Mouse (Mus musculus) layer of hippocampus, adult 2 months (tissue): ENCODE data around the gene Sprr2i. TPM values are rescaled to one million over a fixed set of nuclear protein-coding genes. Genes with fewer than 3 reads are reported as not detected.

Experiments
- DNase-seq, 2 experiments: peaks; one replicate each; pipeline ENCODE4 v3.0.0; 2022; ENCODE audit warnings: low spot score in 2 of 2
- H3K27ac ChIP-seq: fragments of 200-600 bp; 2 replicates; pipeline ENCODE4 v1.8.1; 2022
- H3K4me3 ChIP-seq: fragments of 200-600 bp; 2 replicates; pipeline ENCODE4 v1.8.1; 2022; ENCODE audit warnings: mild to moderate bottlenecking
- CTCF ChIP-seq: fragments of 200-600 bp; conservative IDR thresholded peaks from 2 replicates; pipeline ENCODE4 v1.8.1; 2022; ENCODE audit warnings: antibody characterized with exemption, mild to moderate bottlenecking, moderate library complexity
- long read RNA-seq, 2 experiments: library from polyadenylated mRNA; stranded (forward); transcript quantifications; one replicate each; pipeline ENCODE4 v2.0.0; 2021; ENCODE audit warnings: borderline mapping rate in 2 of 2
- total RNA-seq, 2 experiments: library from RNA; stranded (reverse); gene quantifications; 2 replicates each; pipeline ENCODE4 v1.2.3; 2021

Gene Sprr2i
- not detected for total RNA-seq
- long read RNA-seq, experiment 1 = 0 reads
- long read RNA-seq, experiment 2 = 0 reads

DNA sequence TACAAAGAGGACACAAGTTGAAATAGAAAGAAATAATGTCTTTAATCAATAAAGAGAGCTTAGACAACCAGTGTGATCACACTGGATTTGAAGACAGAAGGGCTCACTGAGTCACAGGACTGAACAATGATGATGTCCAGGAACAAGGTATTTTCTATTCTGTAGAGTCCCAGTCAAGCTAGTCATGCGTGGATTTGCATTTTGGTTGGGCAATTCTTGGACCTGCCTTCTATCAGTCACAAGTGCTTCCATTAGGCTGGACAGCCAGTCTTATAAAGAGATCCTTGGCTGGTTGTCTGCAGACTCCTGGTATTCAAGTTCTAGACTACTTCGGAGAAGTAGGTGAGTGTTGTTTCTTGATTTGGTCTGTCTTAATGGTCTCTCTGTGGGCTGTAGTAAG lies at the start of gene Sprr2i:
Sprr2i (plus strand) TSS at position 301 of the 400 bp plus-strand sequence.
- no peak within 1 kb of the TSS for H3K4me3 ChIP-seq
- H3K27ac ChIP-seq = no peak within 1 kb of the TSS
- TF ChIP-seq CTCF = no peak
- DNase-seq = no peak

- Histone ChIP-seq H3K27ac (no peak overlapping the region), H3K4me3 (no peak overlapping the region)
- DNase-seq = no peak
- TF ChIP-seq CTCF = no peak
These were observed 46.2 kb upstream of the Sprr2i start for GRCm38 (mm10) chr3:92361619-92362018.

GRCm38 (mm10) chr3:92364887-92365286 lies 42.9 kb upstream of the Sprr2i start, which contains the start of gene Sprr2f:
Gene Sprr2f, plus strand, starts transcription at chr3:92365187.
- DNase-seq = no peak
- H3K4me3 ChIP-seq = no peak within 1 kb of the TSS
- no peak for TF ChIP-seq CTCF
- H3K27ac ChIP-seq = no peak within 1 kb of the TSS

DNA sequence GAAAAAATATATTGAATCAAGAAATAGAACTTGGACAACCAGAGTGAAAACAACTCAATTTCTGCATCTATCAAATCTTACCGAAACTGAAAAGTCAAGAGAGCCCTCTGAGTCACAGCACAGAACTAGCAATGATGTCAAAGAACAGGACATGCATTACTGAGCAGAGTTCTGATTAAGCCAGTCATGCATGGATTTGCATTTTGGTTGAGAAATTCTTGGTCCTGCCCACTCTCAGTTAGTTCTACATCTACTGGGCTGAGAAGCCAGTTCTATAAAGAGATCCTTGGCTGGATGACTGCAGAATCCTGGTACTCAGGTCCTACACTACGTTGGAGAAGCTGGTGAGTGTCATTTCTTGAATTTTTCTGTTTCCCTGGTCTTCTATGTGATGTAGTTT lies 34.2 kb upstream of the Sprr2i start:
- no peak for DNase-seq
- no peak overlapping the region for H3K27ac ChIP-seq

DNA sequence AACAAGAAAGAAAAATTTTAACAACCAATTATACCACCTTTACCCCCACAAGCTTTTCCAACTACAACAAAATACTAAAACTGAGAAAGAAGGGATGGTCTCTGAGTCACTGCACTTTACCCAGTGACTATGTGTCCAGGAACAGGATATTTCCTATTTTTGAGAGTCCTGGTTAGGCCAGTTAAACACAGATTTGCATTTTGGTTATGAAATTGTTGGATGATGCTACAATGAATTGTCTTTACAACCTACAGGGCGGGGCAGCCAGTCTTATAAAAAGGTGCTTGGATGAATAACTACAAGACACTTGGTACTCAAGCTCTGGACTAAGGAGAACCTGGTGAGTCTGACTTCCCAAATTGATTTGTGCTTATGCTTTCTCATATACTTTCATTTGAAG lies 22.4 kb upstream of the Sprr2i start, which contains the start of gene Sprr2h:
Sprr2h (plus strand) TSS at position 301 of the 400 bp plus-strand sequence.
- Histone ChIP-seq H3K27ac (no peak within 1 kb of the TSS), H3K4me3 (no peak within 1 kb of the TSS)
- no peak for TF ChIP-seq CTCF
- DNase-seq = no peak

More for the DNA sequence above, 34.2 kb upstream of the Sprr2i start:
- H3K4me3 ChIP-seq = no peak overlapping the region
- TF ChIP-seq CTCF = no peak

DNA sequence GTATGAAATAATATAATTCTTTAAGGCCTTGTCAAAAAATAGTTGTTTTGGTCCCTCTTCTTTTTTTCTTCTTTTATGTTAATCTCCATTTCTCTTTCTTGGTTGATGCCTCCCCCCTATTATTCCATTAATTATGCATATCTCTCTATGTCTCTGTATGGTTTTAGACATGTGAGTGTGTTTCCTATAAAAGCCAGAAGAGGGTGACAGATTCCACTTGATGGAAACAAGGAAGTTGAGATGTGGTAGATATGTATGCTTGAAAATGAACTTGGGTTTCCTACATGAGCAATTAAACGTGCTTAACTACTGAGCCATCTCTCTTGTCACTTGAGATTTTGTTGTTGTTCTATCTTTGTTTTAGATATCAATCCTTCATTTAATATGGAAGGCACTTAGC lies 13.5 kb upstream of the Sprr2i start:
- no peak overlapping the region for H3K4me3 ChIP-seq
- DNase-seq = no peak

GRCm38 (mm10) chr3:92417782-92418181 lies 10.0 kb downstream of the Sprr2i start, which contains the start of gene Sprr2j-ps:
Gene Sprr2j-ps, plus strand, starts transcription at chr3:92418082.
- Histone ChIP-seq H3K27ac (no peak within 1 kb of the TSS), H3K4me3 (no peak within 1 kb of the TSS)
- no peak for DNase-seq
- no peak for TF ChIP-seq CTCF

More for the DNA sequence above, 13.5 kb upstream of the Sprr2i start:
- TF ChIP-seq CTCF = peak; percentile 70
- H3K27ac ChIP-seq = no peak overlapping the region

DNA sequence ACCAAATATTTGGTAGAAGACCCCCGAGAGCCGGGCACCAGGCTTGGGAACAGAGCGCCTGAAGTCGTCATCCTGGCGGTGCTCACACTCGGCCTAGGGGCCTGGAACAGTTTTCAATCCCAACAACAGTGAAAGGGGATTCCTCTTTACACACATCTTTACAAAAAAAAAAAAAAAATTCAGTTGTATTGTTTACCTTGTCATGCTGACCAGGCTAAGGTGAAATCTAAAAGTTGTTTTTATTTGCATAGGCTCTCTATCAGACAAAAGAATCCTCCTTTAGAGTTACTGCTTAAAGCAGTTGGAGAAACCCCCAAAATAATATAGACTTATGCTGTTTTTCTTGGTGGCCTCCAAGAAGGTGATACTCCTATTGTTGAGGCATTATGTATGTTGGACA lies 21.5 kb downstream of the Sprr2i start, which contains the start of gene Gm9774:
Gm9774 (minus strand) TSS at position 101 of the 400 bp plus-strand sequence.
- no peak for DNase-seq
- Histone ChIP-seq H3K4me3 (no peak within 1 kb of the TSS), H3K27ac (no peak within 1 kb of the TSS)
- no peak for TF ChIP-seq CTCF

GRCm38 (mm10) chr3:92432282-92432681 lies 24.5 kb downstream of the Sprr2i start, which contains the start of gene Sprr2k:
Gene Sprr2k, plus strand, starts transcription at chr3:92432582.
- TF ChIP-seq CTCF = no peak
- Histone ChIP-seq H3K4me3 (no peak within 1 kb of the TSS), H3K27ac (no peak within 1 kb of the TSS)
- DNase-seq = no peak

DNA sequence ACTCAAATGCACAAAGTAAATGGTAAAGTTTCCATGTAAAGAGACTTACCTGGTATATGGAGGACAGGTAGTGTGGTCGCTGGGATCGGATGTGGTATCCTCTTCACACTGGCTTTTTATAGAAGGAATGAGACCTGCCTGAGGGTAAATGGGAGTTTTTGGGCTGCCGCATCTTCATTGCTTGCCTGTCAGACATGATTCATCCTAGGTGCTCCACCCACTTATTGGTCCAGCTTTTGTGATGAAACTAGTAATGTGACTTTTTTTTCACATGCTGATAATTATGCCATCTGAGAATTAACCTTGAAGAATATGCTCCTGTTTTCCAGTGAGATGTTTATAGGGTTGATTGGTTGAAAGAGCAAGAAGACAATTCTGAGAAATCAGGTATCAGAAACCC lies 30.9 kb downstream of the Sprr2i start, which contains the start of gene Sprr1b:
Sprr1b (minus strand) TSS at position 101 of the 400 bp plus-strand sequence.
- no peak for TF ChIP-seq CTCF
- DNase-seq = no peak
- H3K4me3 ChIP-seq = no peak within 1 kb of the TSS

GRCm38 (mm10) chr3:92440177-92440576 lies 32.4 kb downstream of the Sprr2i start:
- no peak for TF ChIP-seq CTCF
- Histone ChIP-seq H3K4me3 (no peak overlapping the region), H3K27ac (no peak overlapping the region)
- DNase-seq = no peak

More for the DNA sequence above, 30.9 kb downstream of the Sprr2i start, which contains the start of gene Sprr1b:
- H3K27ac ChIP-seq = no peak within 1 kb of the TSS

DNA sequence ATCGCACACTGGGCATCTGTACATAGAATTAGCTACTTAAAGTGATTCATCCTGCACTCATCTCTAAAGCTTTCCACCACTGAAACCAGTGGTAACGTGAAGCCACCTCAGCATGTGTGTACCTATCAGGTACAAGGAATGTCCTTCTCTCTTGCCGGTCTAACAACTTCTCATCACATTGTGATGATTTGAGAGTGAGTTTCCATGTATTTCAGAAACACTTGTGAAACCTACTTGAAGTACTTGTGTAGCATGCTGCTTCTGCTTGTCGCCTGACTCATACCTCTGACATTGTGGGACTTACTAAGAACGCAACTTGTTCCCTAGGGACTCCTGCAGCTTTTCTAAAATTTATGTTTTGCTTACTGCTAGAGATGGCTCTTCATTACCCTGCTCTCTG lies 47.4 kb downstream of the Sprr2i start:
- Histone ChIP-seq H3K4me3 (no peak overlapping the region), H3K27ac (no peak overlapping the region)
- no peak for TF ChIP-seq CTCF
- no peak for DNase-seq

- H3K27ac ChIP-seq = no peak within 1 kb of the TSS
- TF ChIP-seq CTCF = no peak
- no peak within 1 kb of the TSS for H3K4me3 ChIP-seq
- DNase-seq = no peak
These were observed 50.8 kb downstream of the Sprr2i start, which contains the start of gene Sprr3 for GRCm38 (mm10) chr3:92458620-92459019. Gene Sprr3, minus strand, starts transcription at chr3:92458720.

Other genes starting within 250 kb of the Sprr2i start
- gene Sprr2a1, start 192.2 kb upstream of the Sprr2i start, total RNA-seq = not detected
- gene Sprr2a2, start 192.1 kb upstream of the Sprr2i start, total RNA-seq = not detected
- gene Sprr2a3, start 122.6 kb upstream of the Sprr2i start, total RNA-seq = not detected
- gene Sprr2b, start 91.4 kb upstream of the Sprr2i start, total RNA-seq = not detected
- not detected for gene Sprr2d, start 68.9 kb upstream of the Sprr2i start, total RNA-seq
- gene Sprr2e, start 55.8 kb upstream of the Sprr2i start, total RNA-seq = not detected
- gene Sprr2f, start 42.8 kb upstream of the Sprr2i start, total RNA-seq = not detected
- gene Sprr2h, start 22.3 kb upstream of the Sprr2i start, total RNA-seq = not detected
- not detected for gene Sprr2j-ps, start 10.1 kb downstream of the Sprr2i start, total RNA-seq
- gene Gm9774, start 21.4 kb downstream of the Sprr2i start, total RNA-seq = 1 to 10 TPM; 1.1 to 4.2 TPM
- not detected for gene Sprr2k, start 24.6 kb downstream of the Sprr2i start, total RNA-seq
- not detected for gene Sprr1b, start 30.8 kb downstream of the Sprr2i start, total RNA-seq
- not detected for gene Sprr3, start 50.7 kb downstream of the Sprr2i start, total RNA-seq
- gene Sprr1a, start 77.9 kb downstream of the Sprr2i start, total RNA-seq = not detected
- gene Sprr4, start 92.5 kb downstream of the Sprr2i start, total RNA-seq = not detected
- not detected for gene 2310046K23Rik, start 126.5 kb downstream of the Sprr2i start, total RNA-seq
- not detected for gene Ivl, start 165.7 kb downstream of the Sprr2i start, total RNA-seq
- not detected for gene Smcp, start 181.0 kb downstream of the Sprr2i start, total RNA-seq
- gene 2210017I01Rik, start 199.5 kb downstream of the Sprr2i start, total RNA-seq = not detected
- not detected for gene Lce6a, start 213.7 kb downstream of the Sprr2i start, total RNA-seq
- gene Lce1a1, start 240.3 kb downstream of the Sprr2i start, total RNA-seq = not detected
- gene Lce1b, start 248.9 kb downstream of the Sprr2i start, total RNA-seq = not detected